Mouse (Mus musculus) layer of hippocampus, adult 9-11 months (tissue): ENCODE data around the gene Habp4.

Experiments
- DNase-seq: peaks from one replicate; pipeline ENCODE4 v3.0.0; 2022

Gene Habp4

DNA sequence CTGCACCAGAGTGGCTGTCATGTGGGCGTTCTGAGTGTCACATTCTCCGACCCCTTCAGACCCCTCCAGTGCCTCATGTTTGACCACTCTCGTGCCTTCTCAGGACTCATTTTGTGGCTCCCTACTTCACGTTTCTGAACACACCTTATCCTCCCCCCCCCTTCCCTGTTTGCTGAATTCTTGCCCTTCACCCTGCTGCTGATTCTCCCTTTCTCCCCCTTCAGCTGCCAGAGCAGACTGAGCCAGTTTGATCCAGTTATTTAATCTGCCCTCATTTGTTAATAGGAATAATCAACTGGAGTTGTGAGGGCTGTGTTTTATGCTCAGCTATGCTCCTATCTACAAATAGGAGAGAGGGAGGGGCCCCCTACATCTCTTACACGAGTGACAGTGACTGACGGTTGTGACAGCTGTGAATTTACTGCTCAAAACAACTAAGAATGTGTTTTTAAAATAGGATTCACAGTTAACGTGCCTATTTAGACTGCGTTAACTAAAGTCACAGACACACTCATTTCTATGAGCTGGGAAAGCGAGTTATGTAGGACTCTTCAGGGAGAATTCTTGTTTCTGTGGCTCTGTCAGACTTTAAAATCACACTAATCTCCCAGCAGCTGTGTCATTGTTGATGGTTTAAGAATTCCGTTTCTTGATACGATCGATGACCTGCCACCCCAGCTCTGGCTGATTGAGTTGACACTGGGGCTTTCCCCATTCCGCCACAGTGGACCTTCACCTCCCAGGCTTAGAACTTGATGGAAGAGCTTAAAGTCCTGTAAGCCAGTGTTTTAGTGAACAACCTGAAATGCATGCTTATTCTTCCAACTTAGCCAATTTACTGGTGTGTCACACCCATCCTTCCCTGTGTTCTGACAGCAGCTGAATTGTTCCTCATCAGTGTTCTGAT is 17.4 kb downstream of the Habp4 start:
- no peak for DNase-seq

DNA sequence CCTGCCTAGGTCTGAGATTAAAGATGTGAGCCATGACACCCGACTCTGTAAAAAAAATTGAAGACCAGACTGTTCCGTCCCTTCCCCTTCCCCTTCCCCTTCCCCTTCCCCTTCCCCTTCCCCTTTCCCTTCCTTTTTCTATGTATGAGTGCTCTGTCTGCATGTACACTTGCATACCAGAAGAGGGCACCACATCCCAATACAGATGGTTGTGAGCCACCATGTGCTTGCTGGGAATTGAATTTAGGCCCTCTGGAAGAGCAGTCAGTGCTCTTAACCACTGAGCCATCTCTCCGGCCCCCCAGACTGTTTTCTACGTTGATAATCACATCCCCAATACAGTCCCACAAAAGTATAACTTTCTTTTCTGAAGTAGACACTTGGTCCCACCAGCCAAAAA is 18.7 kb downstream of the Habp4 start:
- no peak for DNase-seq

DNA sequence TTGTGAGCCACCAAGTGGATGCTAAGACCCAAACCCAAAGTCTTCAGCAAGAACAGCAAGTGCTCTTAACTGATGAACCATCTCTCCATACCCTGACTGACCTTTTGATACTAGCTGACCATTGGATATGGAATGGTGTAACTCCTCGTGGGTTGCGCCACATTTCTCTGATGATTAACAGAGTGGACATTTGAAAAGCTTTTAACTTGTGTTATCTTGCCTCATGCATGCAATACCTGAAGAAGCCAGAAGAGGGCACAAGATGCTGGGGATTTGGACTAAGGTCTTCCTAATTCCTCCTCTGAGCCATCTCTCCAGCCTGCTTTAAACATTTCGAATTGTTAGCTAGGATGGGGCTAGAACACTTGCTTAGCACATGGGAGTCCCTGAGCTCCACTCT is 19.3 kb downstream of the Habp4 start:
- no peak for DNase-seq

DNA sequence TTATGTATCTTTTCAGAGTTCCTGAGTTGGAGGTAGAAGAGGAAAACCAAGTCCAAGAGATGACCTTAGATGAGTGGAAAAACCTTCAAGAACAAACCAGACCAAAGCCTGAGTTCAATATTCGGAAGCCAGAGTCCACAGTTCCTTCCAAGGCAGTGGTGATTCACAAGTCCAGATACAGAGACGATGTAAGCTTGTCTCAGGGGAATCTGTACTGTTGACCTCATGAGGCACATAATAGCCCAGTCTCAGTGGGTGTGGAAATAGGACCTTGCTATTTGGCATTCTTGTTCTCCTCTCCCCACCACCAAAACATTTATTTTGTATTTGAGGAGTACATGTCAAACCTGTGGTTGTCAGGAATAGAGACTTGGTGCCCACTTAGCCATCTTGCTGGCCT is 20.5 kb downstream of the Habp4 start:
- DNase-seq = no peak

DNA sequence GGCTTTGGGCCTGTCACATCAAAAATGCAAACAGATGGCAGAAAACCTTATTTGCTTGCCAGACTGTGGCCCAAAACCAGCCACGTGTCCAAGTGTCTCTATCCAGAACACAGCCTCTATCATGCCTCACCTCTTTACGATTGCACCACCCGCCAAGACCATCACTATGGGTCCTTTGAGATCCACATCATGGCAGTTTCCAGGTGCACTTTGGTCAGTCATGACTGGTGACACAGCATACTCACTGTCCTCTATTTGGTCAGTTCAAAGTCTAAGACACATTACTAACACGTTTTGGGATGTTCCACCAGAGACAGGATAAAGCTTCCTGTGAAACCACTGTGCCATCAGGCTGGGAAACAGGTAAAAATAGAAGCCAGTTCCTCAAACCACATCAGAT is 22.0 kb downstream of the Habp4 start:
- no peak for DNase-seq

DNA sequence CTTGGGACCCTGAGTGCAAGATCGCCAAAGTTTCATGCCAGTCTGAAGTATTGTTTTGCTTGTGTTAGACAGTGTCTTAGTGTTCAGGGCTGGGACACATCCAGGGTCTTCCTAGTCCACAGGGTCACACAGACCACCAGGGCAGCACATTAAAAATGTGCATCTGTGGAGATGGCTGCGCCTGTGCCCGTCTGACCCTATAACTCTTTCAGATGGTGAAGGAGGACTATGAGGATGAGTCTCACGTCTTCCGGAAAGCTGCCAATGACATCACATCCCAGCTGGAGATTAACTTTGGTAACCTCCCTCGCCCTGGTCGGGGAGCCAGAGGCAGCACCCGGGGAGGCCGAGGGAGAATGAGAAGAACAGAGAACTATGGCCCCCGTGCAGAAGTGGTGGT is 22.7 kb downstream of the Habp4 start:
- DNase-seq = no peak

DNA sequence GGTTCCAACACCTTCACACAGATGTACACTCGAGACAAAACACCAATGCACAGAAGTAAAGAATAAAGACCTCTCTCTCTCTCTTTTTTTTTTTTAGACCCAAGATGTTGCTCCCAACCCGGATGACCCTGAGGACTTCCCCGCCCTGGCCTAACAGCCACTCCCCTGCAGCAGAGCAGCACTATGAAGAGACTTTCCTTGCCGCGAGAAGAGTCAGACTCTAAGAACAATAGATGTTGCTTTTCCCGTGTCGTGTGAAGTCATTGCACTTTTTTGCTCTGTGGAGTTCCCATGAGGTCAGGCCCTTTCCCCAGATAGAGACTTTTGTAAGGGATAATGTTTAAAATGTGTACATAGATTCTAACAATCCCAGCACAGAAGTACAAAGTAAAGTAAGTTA is 23.6 kb downstream of the Habp4 start:
- no peak for DNase-seq

DNA sequence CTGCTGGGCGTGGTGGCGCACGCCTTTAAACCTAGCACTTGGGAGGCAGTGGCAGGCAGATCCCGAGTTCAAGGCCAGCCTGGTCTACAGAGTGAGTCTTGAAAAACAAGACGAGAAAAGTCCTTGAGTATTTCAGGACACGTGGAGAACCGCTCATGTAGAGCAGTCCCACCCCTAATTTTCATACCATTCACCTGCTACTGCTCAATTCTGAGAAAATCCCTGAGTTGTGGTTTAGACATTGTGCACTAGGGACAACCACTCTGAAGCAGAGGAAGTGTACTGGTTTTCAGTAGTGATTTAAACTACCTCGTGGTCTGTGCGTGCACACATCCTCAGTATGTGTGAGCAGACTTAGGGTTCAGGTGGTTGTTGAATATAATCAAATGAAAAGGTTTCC is 24.0 kb downstream of the Habp4 start:
- DNase-seq = no peak

DNA sequence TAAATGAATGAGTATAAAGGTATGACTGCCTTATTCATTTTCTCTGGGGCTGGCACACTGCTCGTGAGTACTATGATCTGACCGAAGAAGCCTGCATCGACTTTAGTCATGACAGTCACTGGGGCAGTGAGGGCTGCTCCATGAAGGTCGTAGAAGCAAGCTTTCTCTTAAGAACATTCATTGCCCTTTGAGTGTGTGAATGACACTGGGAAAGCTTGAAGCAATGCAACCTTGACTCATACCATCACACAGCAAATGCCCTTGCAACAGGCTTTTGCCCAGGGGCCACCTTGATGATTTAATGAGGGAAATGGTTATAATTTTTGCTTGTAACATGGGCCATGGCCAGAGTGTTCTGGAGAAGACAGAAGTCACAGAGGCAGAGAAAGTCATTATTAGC is 24.9 kb downstream of the Habp4 start:
- DNase-seq = no peak

DNA sequence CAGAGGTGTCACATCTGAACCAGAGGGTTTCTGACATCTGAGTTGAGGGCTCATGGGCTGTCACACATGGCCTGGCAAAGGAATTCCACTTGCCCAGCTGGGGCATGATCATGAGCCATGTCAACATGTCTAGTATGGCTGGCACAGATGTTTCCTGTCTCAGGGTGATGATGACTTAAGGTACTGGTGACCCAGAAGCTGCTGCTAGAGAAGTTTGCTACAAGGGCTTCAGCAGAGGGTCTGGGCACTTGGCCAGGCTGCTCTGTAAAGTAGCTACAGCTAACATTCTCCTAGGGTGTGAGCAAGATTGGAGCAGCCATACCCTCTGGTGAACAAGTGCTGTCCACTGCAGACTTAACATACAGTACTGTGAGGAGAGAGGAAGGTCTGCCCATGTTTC is 25.4 kb downstream of the Habp4 start:
- DNase-seq = no peak

DNA sequence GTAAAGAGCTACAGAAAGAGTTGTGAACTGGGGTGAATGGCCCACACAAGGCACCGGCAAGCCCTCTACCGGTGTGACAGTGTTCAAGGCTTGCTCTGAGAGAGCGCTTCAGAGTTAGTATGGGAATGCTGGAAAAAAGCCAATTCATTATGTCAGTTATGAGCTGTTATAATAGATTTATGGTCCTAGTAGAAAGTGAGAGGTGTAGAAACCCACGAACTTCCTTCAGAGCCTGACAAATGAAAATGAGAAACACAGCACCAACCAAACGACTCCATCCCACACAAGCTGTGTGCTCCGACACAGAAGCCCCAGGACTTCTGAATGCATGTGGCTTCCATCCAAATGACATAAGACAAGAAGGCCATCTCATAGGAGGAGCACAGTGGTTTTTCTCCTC is 36.3 kb downstream of the Habp4 start:
- no peak for DNase-seq

DNA sequence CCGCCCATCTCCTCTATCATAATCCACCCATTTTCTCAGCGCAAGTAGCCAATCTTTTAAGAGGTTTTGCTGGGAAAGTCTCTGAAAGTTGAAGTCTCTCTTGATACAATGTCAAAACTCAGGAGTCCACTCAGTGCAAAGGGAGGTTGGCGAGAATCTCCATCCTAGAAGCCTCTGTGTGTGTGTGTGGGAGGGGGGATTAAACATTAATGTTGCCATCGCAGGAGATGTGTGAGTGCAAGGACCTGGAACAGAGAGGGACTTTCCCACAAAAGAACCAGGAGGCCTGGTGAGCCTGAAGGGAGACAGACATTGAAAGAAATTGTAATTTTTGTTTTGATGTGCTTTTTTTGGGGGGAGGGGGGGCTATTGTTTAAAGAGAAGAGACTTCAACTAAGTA is 36.7 kb downstream of the Habp4 start:
- no peak for DNase-seq

DNA sequence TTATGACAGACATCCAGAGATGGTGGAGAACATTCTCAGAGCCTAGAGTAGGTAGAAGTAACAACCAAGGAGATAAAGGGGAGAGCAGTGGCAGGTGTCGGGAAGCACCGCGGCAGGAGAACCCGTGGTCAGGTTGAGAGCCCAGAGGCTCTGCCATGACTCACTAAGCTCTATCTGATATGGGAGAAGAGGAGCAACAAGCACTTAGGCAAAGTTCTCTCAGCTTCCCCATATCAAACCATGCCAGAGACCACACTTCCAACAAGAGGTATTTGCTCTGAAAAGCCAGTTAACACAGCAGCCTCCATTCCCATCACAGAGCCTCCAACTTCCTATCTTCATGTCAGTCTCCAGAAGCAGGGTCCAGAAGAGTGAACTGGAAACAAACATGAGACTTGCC is 39.3 kb downstream of the Habp4 start:
- DNase-seq = no peak

DNA sequence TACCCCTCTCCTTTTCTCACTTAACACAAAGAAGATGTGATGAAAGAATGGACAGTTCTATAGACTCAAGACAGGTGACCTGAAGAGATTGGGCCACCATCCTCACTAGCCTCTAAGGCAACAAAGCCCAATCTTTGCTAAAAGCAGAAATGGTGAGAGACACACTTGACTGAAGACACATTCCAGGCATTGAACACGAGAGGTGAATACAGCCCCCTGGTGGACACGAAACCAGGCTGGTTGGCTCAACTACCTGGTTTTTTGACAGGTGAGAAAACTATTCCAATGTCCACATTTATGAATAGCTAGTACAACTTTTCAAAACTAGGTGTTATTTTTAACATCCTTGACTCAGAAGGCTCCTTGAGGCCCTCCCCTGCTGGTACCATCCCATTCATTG is 43.1 kb downstream of the Habp4 start:
- DNase-seq = no peak

DNA sequence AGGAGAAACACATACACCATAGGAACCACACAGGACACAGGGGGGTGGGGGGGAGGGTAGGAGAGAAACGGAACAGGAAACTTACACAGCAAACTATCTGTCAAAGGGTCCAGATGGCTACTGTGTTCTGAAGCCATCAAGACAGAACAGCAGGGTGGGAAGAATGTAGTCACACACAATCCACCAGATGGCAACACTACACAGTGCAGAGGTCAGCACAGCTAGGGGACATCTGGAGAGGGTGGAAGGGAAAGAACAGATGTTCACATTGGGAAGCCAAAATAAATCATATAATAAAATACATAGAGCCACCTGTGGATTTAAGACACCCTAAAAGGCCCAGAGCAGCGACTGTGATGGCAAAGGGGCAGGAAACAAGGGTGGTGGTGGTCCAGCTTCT is 43.6 kb downstream of the Habp4 start:
- DNase-seq = no peak

DNA sequence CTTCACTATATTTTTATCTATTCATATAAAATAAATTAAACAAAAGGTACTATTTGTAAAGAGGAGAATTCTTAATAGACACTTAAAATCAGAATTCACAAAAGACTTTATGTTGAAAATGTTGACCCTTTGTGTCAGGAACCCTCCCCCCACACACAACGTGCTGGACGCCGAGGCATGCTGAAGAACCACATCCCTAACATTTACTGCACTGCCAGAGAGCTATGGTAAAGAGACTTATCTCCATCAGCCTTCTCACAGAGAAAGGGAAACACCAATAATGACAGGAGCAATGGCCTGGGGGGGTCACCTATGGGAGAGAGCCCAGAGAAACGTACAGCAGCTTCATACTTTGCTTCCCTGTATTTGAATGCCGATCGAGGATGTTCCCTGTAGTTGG is 46.5 kb downstream of the Habp4 start:
- DNase-seq = no peak

DNA sequence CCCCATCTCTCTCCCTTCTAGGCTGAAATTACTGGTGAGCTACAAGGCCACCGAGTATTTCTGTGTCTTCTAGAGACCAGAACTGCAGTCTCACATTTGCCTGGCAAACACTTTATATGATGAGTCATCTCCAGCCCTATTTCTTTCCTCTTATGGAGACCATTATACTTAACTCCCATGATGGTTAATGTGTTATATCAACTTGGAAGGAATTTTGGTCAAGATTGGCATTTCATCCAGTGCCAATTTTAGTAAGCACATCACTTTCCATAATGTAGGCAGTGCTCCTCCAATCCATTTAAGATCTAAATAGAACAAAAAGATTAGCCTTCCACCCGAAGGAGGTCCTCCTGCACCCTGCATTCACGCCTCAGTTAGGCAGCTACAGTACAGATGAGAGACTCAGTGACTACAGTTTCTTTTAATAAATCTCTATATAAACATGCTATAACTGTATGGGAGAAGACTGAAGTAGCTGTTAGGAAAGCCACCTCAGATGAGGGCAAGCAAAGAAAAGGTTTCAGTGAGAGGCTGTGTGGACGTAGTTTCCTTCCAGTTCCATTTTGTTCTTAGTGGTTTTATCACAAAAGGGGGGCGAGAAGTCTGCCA is 50.5 kb downstream of the Habp4 start:
- DNase-seq = no peak

DNA sequence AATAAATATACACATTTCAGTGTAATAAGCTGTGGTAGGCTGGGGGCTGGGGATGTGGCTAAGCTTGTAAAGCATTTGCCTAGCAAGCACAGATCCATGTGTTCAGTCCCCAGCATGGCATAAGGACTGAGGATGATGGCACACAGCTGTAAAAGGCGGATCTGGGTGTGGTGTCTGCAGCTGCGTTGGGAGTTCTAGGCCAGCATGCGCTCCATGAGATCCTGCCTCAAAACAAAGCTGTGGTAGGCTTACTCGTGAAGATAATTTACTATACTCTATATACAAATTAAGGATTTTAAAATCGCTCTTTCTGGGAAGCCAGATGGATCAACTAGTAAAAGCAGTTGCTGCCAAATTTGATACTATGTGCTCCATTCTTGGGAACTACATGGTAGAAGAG is 53.3 kb downstream of the Habp4 start:
- no peak for DNase-seq

DNA sequence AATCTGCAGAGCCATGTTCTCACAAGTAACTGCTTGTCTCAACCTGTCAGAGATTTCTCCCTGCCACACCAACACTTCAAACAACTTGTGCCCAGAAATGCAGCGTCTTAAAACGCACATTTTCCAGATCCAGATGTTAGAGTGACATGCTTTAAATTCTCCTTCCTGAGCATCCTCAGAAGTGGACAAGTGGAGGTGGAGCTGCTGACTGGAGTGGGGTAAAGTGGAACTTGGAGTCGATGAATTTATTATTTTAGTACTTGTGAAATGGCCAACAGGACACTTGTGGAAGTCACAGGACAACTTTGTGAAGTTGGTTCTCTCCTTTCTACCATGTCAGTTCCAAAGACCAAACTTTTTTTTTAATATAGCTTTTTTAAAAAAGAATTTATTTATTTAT is 64.1 kb downstream of the Habp4 start:
- DNase-seq = no peak

DNA sequence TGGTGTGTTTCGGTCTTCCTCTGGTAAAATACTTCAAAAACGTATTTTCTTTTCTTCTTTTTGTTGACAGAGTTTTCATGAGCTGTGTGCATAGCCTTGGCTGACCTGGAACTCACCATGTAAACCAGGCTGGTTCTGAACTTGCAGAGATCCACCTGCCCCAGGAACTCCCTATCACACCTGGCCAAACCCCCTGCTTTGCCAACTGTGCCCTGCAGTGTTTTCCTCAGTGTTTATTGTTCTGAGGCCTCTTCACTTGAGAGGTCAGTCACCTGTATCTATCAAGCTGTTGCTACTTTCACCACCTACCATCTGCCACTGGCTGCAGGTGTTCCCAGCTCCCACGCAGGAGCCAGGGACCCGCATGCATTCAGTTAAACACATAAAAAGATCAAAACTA is 65.1 kb downstream of the Habp4 start:
- no peak for DNase-seq

DNA sequence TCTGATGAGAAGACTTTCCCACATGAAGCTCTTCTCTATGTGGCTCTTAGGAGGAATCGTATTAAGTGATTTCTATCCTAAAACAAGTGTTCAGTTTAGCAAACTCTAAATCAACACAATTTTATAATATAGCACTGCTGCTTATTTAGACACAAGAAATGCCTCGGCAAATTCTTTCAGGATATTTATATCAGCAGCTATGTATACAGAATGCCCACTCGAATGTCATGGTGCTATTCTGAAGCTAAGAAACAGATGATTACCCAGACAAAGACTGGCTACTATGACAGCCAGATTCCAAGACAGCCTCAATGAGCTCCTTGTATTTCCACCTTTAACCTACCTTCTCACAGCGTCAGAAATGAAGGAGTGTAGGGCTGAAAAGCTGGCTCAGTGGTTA is 71.5 kb downstream of the Habp4 start:
- no peak for DNase-seq

DNA sequence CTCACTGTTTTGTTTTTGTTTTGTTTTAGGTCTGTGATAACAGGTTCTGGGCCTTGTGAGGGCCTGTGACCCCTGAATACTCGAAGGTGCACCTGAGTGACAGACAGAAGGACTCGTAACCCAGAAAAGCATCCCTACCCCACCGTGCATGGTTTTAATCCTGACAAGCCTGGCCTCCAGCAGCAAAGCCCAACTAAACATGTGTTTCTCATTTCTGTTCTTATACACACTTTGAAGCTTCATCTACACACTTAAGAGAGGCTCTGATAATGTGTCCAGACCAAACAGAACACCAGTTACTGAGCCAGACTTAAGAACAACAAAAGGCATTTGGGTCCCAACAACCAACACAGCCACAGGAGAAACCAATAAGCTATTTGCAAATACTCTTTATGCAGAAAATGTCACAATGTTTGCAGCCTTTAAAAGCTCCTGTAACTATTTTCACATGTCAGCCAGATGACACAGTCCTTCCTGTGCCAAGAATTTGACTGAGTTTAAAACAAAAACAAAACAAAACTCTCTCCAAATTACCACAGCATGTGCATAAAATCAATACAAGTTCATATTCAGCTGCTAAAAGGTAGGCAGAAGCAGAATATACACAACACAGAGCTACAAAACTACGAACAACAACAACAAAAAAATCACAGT is 73.6 kb downstream of the Habp4 start:
- DNase-seq = no peak

DNA sequence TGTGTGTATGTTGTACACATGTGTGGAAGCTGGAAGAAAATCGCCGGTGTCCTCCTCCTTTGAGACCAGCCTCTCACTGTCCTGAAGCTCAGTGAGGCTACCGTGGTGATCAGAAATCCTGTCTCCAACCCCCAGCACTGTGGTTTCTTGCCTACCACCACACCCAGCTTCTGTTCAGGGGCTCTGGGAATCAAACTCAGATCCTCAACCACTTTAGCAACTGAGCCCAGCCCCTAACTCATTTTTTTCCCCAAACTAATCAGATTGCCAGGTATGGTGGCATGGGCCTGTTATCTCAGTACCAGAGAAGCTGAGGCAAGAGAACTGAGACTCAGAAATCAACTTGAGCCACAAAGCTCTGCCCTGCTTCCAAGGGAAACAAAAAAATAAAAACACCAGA is 74.2 kb downstream of the Habp4 start:
- no peak for DNase-seq
